Comparison of ENCODE assay signal across 17 mouse cellular contexts in genomic region chr4:129297724-129298123, GRCm38 (mm10). TPM values are rescaled to one million over a fixed set of nuclear protein-coding genes. Genes with fewer than 3 reads are reported as not detected.
A peak's percentile ranks its signal among the peaks of the same experiment; 100 is the strongest.
DNase-seq lines count a peak whose midpoint lies in the region; ATAC-seq lines count a peak whose summit lies in the region.
"Had no signal": no experiment of that assay in that cellular context is flagged by ENCODE, and none has a peak within 500 bp of the region (broad histone marks: within the 10 kb centered on the region; RNA-seq: fewer than 3 reads in every experiment).

No protein-coding gene starts in this region.

- no peak overlapping the region for H3K9ac ChIP-seq in limb, embryonic 13.5 days
- H3K9ac ChIP-seq in hindbrain, embryonic 11.5 days (ENCODE audit: low read depth, low read length), result no peak overlapping the region
- H3K9ac ChIP-seq: limb, embryonic 12.5 days had no signal

- peak; percentile 21; the same call in 1 of the 2 replicates for ATAC-seq in limb, embryonic 13.5 days (ENCODE audit: low FRiP score, low read depth)
- no peak for ATAC-seq in hindbrain, embryonic 11.5 days (ENCODE audit: low FRiP score)
- ATAC-seq: inflammation-experienced regulatory T-cells, adult 6 months had no signal

- H3K4me3 ChIP-seq in limb, embryonic 13.5 days, result no peak overlapping the region
- H3K4me3 ChIP-seq in limb, embryonic 10.5 days, result no peak overlapping the region; the same call in 1 of the 2 replicates
- no peak overlapping the region for H3K4me3 ChIP-seq in hindbrain, embryonic 11.5 days (ENCODE audit: low read depth, low read length)
- H3K4me3 ChIP-seq: limb, embryonic 12.5 days had no signal

- DNase-seq in adrenal gland, postnatal 10 days, result peak; percentile 15
- DNase-seq in adrenal gland, postnatal 25 days, result no peak
- DNase-seq in limb, embryonic 10.5 days (ENCODE audit: low spot score), result no peak
- DNase-seq in adrenal gland, postnatal 36 days, result peak; percentile 37 to 38
- peak; percentile 30 to 32 for DNase-seq in lung, postnatal 4 days
- no peak for DNase-seq in hindbrain, embryonic 11.5 days (ENCODE audit: low spot score)
- no peak for DNase-seq in thymus, adult 18-20 months
- DNase-seq: B cell, adult 2 months; cerebellum, adult 11-12 months; embryo, embryonic 11 days; gastrocnemius, postnatal 36 days; heart, postnatal 14 days; spleen, adult 18-20 months had no signal

- no peak overlapping the region for H3K4me2 ChIP-seq in limb, embryonic 13.5 days (replicated peaks)
- H3K4me2 ChIP-seq in hindbrain, embryonic 11.5 days (replicated peaks; ENCODE audit: low read depth, low read length), result no peak overlapping the region
- H3K4me2 ChIP-seq: limb, embryonic 12.5 days had no signal

- H3K4me1 ChIP-seq in limb, embryonic 13.5 days, result peaks cover 24% of the 10 kb centered on the region
- H3K4me1 ChIP-seq in limb, embryonic 10.5 days, result peaks cover 29% of the 10 kb centered on the region
- H3K4me1 ChIP-seq in hindbrain, embryonic 11.5 days (replicated peaks; ENCODE audit: control insufficient read depth, insufficient read depth, low read length), result no peaks in the 10 kb centered on the region

- WGBS in limb, embryonic 13.5 days, result 79% methylated on average over 4 of the region's 4 CpGs
- WGBS in limb, embryonic 10.5 days, result 83% methylated on average over 4 of the region's 4 CpGs
- 89% methylated on average over 4 of the region's 4 CpGs for WGBS in hindbrain, embryonic 11.5 days

- peaks cover 10% of the 10 kb centered on the region for H3K9me3 ChIP-seq in limb, embryonic 13.5 days
- no peaks in the 10 kb centered on the region for H3K9me3 ChIP-seq in limb, embryonic 10.5 days (replicated peaks)
- no peaks in the 10 kb centered on the region for H3K9me3 ChIP-seq in hindbrain, embryonic 11.5 days (ENCODE audit: control insufficient read depth, low read length)

- peaks cover 3% of the 10 kb centered on the region; the same call in 1 of the 2 replicates for H3K36me3 ChIP-seq in limb, embryonic 13.5 days
- no peaks in the 10 kb centered on the region for H3K36me3 ChIP-seq in limb, embryonic 10.5 days
- H3K36me3 ChIP-seq in hindbrain, embryonic 11.5 days (ENCODE audit: control insufficient read depth, insufficient read depth, low read length), result no peaks in the 10 kb centered on the region
- H3K36me3 ChIP-seq: limb, embryonic 12.5 days had no signal

- no peak overlapping the region for H3K27ac ChIP-seq in limb, embryonic 13.5 days
- H3K27ac ChIP-seq in limb, embryonic 10.5 days, result no peak overlapping the region
- H3K27ac ChIP-seq in hindbrain, embryonic 11.5 days (ENCODE audit: low read depth, low read length), result no peak overlapping the region
- H3K27ac ChIP-seq: limb, embryonic 12.5 days had no signal

- H3K27me3 ChIP-seq in limb, embryonic 13.5 days, result no peaks in the 10 kb centered on the region
- H3K27me3 ChIP-seq in limb, embryonic 10.5 days (ENCODE audit: low read depth, poor library complexity, severe bottlenecking), result no peaks in the 10 kb centered on the region; the same call in none of the 2 replicates
- no peaks in the 10 kb centered on the region for H3K27me3 ChIP-seq in hindbrain, embryonic 11.5 days (ENCODE audit: control insufficient read depth, insufficient read depth, low read length)

RNA-seq across cellular contexts. Expression of gene Sync, which starts 10.3 kb away (rescaled TPM):
- 1 to 10 TPM; 4.2 to 7.4 TPM for total RNA-seq in adrenal gland, postnatal 10 days (2021)
- total RNA-seq in adrenal gland, postnatal 25 days (2021), result 0.61 and 0.86 TPM in 2 replicates
- 3.3 TPM in 2 replicates for polyA plus RNA-seq in limb, embryonic 13.5 days (2015; fragmentation: Nextera tagmentation; extraction: Ambion mirVana)
- polyA plus RNA-seq in limb, embryonic 10.5 days (2016; fragmentation: Nextera tagmentation; extraction: Ambion mirVana), result 0.36 and 0.39 TPM in 2 replicates
- under 1 TPM; 0.56 to 0.86 TPM for total RNA-seq in adrenal gland, postnatal 36 days (2021)
- 0.56 and 0.99 TPM in 2 replicates for polyA plus RNA-seq in hindbrain, embryonic 11.5 days (2014; fragmentation: Nextera tagmentation; extraction: Ambion mirVana)
- total RNA-seq: megakaryocyte, adult 5-6 weeks had no signal

RNA-seq across cellular contexts. Expression of gene C77080, which starts 36.5 kb away (rescaled TPM):
- 10 to 100 TPM; 16.5 to 16.6 TPM for total RNA-seq in adrenal gland, postnatal 10 days (2021)
- 14.5 and 17.8 TPM in 2 replicates for total RNA-seq in adrenal gland, postnatal 25 days (2021)
- 6.1 and 7.9 TPM in 2 replicates for polyA plus RNA-seq in limb, embryonic 13.5 days (2015; fragmentation: Nextera tagmentation; extraction: Ambion mirVana)
- polyA plus RNA-seq in limb, embryonic 10.5 days (2016; fragmentation: Nextera tagmentation; extraction: Ambion mirVana), result 4.0 and 4.1 TPM in 2 replicates
- total RNA-seq in adrenal gland, postnatal 36 days (2021), result 10 to 100 TPM; 15.6 to 19.5 TPM
- 3.2 and 3.6 TPM in 2 replicates for polyA plus RNA-seq in hindbrain, embryonic 11.5 days (2014; fragmentation: Nextera tagmentation; extraction: Ambion mirVana)
- total RNA-seq: megakaryocyte, adult 5-6 weeks had no signal

RNA-seq across cellular contexts. Expression of gene Rbbp4, which starts 37.4 kb away (rescaled TPM):
- total RNA-seq in adrenal gland, postnatal 10 days (2021), result 100 to 1,000 TPM; 142 to 146 TPM
- 76.8 and 152 TPM in 2 replicates for total RNA-seq in adrenal gland, postnatal 25 days (2021)
- 491 and 502 TPM in 2 replicates for polyA plus RNA-seq in limb, embryonic 13.5 days (2015; fragmentation: Nextera tagmentation; extraction: Ambion mirVana)
- polyA plus RNA-seq in limb, embryonic 10.5 days (2016; fragmentation: Nextera tagmentation; extraction: Ambion mirVana), result 561 and 589 TPM in 2 replicates
- 100 to 1,000 TPM; 147 TPM for total RNA-seq in adrenal gland, postnatal 36 days (2021)
- polyA plus RNA-seq in hindbrain, embryonic 11.5 days (2014; fragmentation: Nextera tagmentation; extraction: Ambion mirVana), result 505 and 518 TPM in 2 replicates

RNA-seq across cellular contexts. Expression of gene Zbtb8os, which starts 37.8 kb away (rescaled TPM):
- 10 to 100 TPM; 41.1 to 41.5 TPM for total RNA-seq in adrenal gland, postnatal 10 days (2021)
- 42.7 and 59.1 TPM in 2 replicates for total RNA-seq in adrenal gland, postnatal 25 days (2021)
- 43.4 and 44.0 TPM in 2 replicates for polyA plus RNA-seq in limb, embryonic 13.5 days (2015; fragmentation: Nextera tagmentation; extraction: Ambion mirVana)
- 49.5 and 50.3 TPM in 2 replicates for polyA plus RNA-seq in limb, embryonic 10.5 days (2016; fragmentation: Nextera tagmentation; extraction: Ambion mirVana)
- 10 to 100 TPM; 47.3 to 61.4 TPM for total RNA-seq in adrenal gland, postnatal 36 days (2021)
- 42.7 and 45.2 TPM in 2 replicates for polyA plus RNA-seq in hindbrain, embryonic 11.5 days (2014; fragmentation: Nextera tagmentation; extraction: Ambion mirVana)

Comparison
In these comparisons a context has a peak if more than half of its experiments do, and no peak if none do; other contexts are left out.
1. DNase-seq: peak in adrenal gland, postnatal 10 days (single experiment), adrenal gland, postnatal 36 days (2 of 2) and lung, postnatal 4 days (2 of 2); none in adrenal gland, postnatal 25 days (single experiment), limb, embryonic 10.5 days (single experiment), hindbrain, embryonic 11.5 days (single experiment) and thymus, adult 18-20 months (0 of 2).